Mouse (Mus musculus): Measurements from ENCODE around the gene Galnt7. TPM values are rescaled to one million over a fixed set of nuclear protein-coding genes. Genes with fewer than 3 reads are reported as not detected.

Galnt7 gene
- total and polyA plus RNA-seq, 3 experiments: 11.1 to 138 (median 18.5) TPM

- Histone ChIP-seq H3K4me3 (ENCODE audit: control insufficient read depth in 1 of 2, insufficient read depth in 1 of 2, low read depth in 2 of 2, low read length in 2 of 2) (no peak overlapping the region), H3K27ac (ENCODE audit: control insufficient read depth, low read depth, low read length) (no peak overlapping the region), H3K27me3 (ENCODE audit: control insufficient read depth in 1 of 2, insufficient read depth in 2 of 2, low read length in 2 of 2) (peaks cover 1 to 4% of the 10 kb centered on the region in 2 experiments; a peak in 3 of 4 replicates), H3K4me1 (ENCODE audit: control insufficient read depth in 1 of 2, insufficient read depth in 2 of 2, low read length in 2 of 2) (no peaks in the 10 kb centered on the region), H3K9ac (ENCODE audit: control insufficient read depth, low read depth, low read length, poor library complexity, severe bottlenecking) (no peak overlapping the region), H3K79me2 (ENCODE audit: control insufficient read depth, insufficient read depth, low read length, poor library complexity) (no peaks in the 10 kb centered on the region), H3K9me3 (replicated peaks; ENCODE audit: insufficient read depth, low read length) (no peaks in the 10 kb centered on the region), H3K36me3 (ENCODE audit: control insufficient read depth in 1 of 2, insufficient read depth in 2 of 2, low read length in 2 of 2) (no peaks in the 10 kb centered on the region)
- no peak for DNase-seq (ENCODE audit: low read depth, low spot score)
- TF ChIP-seq TCF12 (IDR thresholded peaks at IDR 0.05; ENCODE audit: low read depth, low read length): no peak
- no peak for TF ChIP-seq MEF2A (IDR thresholded peaks at IDR 0.05; ENCODE audit: extremely low read depth, insufficient replicate concordance, low read depth, low read length, poor library complexity, severe bottlenecking)
- TF ChIP-seq USF1 (IDR thresholded peaks at IDR 0.05; ENCODE audit: low read depth, low read length): no peak
- TF ChIP-seq POLR2A (IDR thresholded peaks at IDR 0.05; ENCODE audit: control insufficient read depth in 1 of 2, insufficient read depth in 1 of 2, low read depth in 1 of 2, low read length in 2 of 2, poor library complexity in 1 of 2): no peak
- TF ChIP-seq NRF1 (IDR thresholded peaks at IDR 0.05; ENCODE audit: insufficient read depth, low read depth, low read length, poor library complexity, severe bottlenecking): no peak
- no peak for TF ChIP-seq MAFK (IDR thresholded peaks at IDR 0.05; ENCODE audit: borderline replicate concordance, low read depth, low read length)
- no peak for TF ChIP-seq KAT2A (conservative IDR thresholded peaks at IDR 0.05; ENCODE audit: low read depth, low read length)
- no peak for TF ChIP-seq MAX (IDR thresholded peaks at IDR 0.05; ENCODE audit: low read length)
- no peak for TF ChIP-seq USF2 (IDR thresholded peaks at IDR 0.05; ENCODE audit: borderline replicate concordance in 1 of 2, insufficient read depth in 1 of 2, low read depth in 1 of 2, low read length in 2 of 2)
- no peak for TF ChIP-seq GABPA (IDR thresholded peaks at IDR 0.05; ENCODE audit: low read depth, low read length)
- TF ChIP-seq JUND (IDR thresholded peaks at IDR 0.05; ENCODE audit: low read depth, low read length): no peak
- no peak for TF ChIP-seq UBTF (IDR thresholded peaks at IDR 0.05; ENCODE audit: borderline replicate concordance, insufficient read depth, low read depth, low read length)
- TF ChIP-seq ELF1 (IDR thresholded peaks at IDR 0.05; ENCODE audit: low read depth, low read length): no peak
- TF ChIP-seq ZMIZ1 (IDR thresholded peaks at IDR 0.05; ENCODE audit: low read depth, low read length): no peak
- TF ChIP-seq SMC3 (IDR thresholded peaks at IDR 0.05; ENCODE audit: low read depth, low read length): no peak
- TF ChIP-seq RCOR1 (IDR thresholded peaks at IDR 0.05; ENCODE audit: low read depth, low read length): no peak
- no peak for TF ChIP-seq MYC (IDR thresholded peaks at IDR 0.05; ENCODE audit: low read depth, low read length)
- no peak for TF ChIP-seq CHD2 (IDR thresholded peaks at IDR 0.05; ENCODE audit: low read length)
These were observed 35.8 kb upstream of the Galnt7 start for GRCm38 (mm10) chr8:57688633-57689032.

- no peak overlapping the region for H3K9ac ChIP-seq (ENCODE audit: control insufficient read depth, low read depth, low read length, poor library complexity, severe bottlenecking)
- H3K9me3 ChIP-seq (replicated peaks; ENCODE audit: insufficient read depth, low read length): no peaks in the 10 kb centered on the region
- DNase-seq (ENCODE audit: low read depth, low spot score): no peak
- TF ChIP-seq POLR2A (IDR thresholded peaks at IDR 0.05; ENCODE audit: control insufficient read depth in 1 of 2, insufficient read depth in 1 of 2, low read depth in 1 of 2, low read length in 2 of 2, poor library complexity in 1 of 2) (no peak), TBP (IDR thresholded peaks at IDR 0.05; ENCODE audit: low read depth, low read length) (no peak), SMC3 (IDR thresholded peaks at IDR 0.05; ENCODE audit: low read depth, low read length) (no peak)
- H3K27ac ChIP-seq (ENCODE audit: control insufficient read depth, low read depth, low read length): no peak overlapping the region
- no peaks in the 10 kb centered on the region for H3K4me1 ChIP-seq (ENCODE audit: control insufficient read depth in 1 of 2, insufficient read depth in 2 of 2, low read length in 2 of 2)
- peaks cover 1 to 4% of the 10 kb centered on the region in 2 experiments; a peak in 3 of 4 replicates for H3K27me3 ChIP-seq (ENCODE audit: control insufficient read depth in 1 of 2, insufficient read depth in 2 of 2, low read length in 2 of 2)
- no peaks in the 10 kb centered on the region for H3K79me2 ChIP-seq (ENCODE audit: control insufficient read depth, insufficient read depth, low read length, poor library complexity)
- H3K4me3 ChIP-seq (ENCODE audit: control insufficient read depth in 1 of 2, insufficient read depth in 1 of 2, low read depth in 2 of 2, low read length in 2 of 2): no peak overlapping the region
- no peaks in the 10 kb centered on the region for H3K36me3 ChIP-seq (ENCODE audit: control insufficient read depth in 1 of 2, insufficient read depth in 2 of 2, low read length in 2 of 2)
These were observed 33.0 kb upstream of the Galnt7 start for GRCm38 (mm10) chr8:57685803-57686202.

Data from MEL (cell line).